Mouse (Mus musculus) effector memory CD4-positive, alpha-beta T cell, adult 7 months (primary cell): ENCODE data around the gene Gm21773. TPM values are rescaled to one million over a fixed set of nuclear protein-coding genes. Genes with fewer than 3 reads are reported as not detected.

ENCODE experiments used
- polyA plus RNA-seq: library from polyadenylated mRNA; unstranded; fragments of 100-300 nt; shearing (Covaris generic); gene quantifications from one replicate; pipeline ENCODE4 v1.2.1, GENCODE M21; 2017

The Gm21773 gene
- polyA plus RNA-seq, result not detected

GRCm38 (mm10) chrY:25309260-25309659 lies at the start of gene Gm21773:
Gene Gm21773, minus strand, starts transcription at chrY:25309360.

